Mouse (Mus musculus) gonadal fat pad, adult 2 months (tissue): ENCODE measurements at regions not wholly inside any gene's neighbourhood (a gene's known extent, or its start where the extent isn't known, plus 50 kb on each side); places are given as distances from the start of the nearest gene placed in this dataset.
A peak's percentile ranks its signal among the peaks of the same experiment; 100 is the strongest.

Source experiments
- DNase-seq: peaks from one replicate; pipeline ENCODE4 v3.0.0-alpha.2; 2012; ENCODE audit warnings: low read depth

GRCm38 (mm10) chr2:161340291-161340690, 231.4 kb upstream of the Chd6 start:
- DNase-seq = no peak

- no peak for DNase-seq
Measured at GRCm38 (mm10) chr2:161339327-161340001, 230.6 kb upstream of the Chd6 start.

DNA sequence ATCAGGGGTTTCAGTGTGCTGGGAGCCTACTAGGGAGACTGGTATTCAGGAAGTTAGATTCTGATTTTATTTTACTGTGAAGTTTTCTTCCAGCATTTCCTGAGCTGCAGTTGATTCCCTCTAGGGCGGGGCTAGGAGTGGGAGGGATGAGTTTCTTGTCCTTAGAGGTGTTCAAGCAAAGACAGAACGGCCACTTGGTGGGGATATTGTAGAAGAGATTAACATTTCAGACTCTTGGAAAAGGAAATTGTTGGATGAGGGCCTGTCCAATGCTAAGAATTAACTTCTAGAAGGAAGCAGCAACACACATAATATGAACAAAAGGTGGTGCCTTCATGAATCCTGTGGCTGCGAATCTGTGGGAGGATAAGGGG, 230.1 kb upstream of the Chd6 start:
- DNase-seq = no peak

GRCm38 (mm10) chr2:161332653-161333052, 223.8 kb upstream of the Chd6 start:
- DNase-seq = no peak

DNA sequence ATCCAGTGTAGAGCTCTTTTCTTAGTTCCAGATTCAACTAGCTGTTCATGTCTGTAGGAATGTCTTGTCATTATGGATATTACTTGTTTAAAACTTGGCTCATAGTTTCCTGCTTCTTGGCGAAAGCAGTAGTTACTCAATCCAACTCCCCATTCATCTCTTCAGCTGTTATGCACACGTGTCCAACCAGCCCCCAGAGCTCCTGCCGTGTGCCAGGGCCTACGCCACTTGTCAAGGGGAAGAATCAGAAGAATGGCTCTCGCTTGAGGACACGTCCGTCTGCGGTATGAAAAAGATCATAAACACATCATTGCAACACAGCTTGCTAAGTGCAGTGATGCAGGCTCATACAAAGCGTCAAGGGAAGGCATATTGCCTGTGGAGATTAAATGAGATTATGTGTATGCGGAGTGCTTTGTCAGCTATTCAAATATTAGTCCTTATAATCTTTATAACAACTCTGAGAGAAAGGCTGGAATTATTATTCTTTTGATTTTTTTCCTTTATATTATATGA, 223.0 kb upstream of the Chd6 start:
- DNase-seq = no peak

GRCm38 (mm10) chr2:161302796-161303195, 193.9 kb upstream of the Chd6 start:
- no peak for DNase-seq

DNA sequence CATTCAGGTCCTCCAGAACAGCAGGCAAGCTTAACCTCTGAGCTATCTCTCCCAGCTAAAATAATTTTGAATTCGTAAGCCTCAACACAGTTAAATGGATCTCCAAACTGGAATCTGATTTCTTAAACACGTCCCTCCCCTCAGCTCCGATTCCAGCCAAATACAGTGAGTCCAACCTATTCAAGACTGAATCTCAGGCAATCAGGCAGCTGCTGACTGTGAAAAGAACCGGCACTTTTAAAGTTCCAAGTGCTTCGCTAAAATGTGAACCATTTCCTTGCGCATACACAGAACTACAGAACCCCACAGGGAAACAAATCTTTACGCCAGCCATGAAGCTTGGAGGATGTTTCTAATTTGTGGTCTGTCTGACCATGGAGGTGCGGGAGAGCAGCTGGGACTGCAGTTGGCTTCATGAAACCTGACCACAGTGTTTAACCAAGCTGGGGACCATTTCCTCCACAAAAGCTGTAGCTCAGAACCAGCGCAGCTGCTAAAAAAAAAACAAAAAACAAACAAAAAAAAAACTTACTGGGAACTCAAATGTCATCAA, 160.1 kb upstream of the Chd6 start:
- DNase-seq = no peak

GRCm38 (mm10) chr2:161266476-161266875, 157.6 kb upstream of the Chd6 start:
- no peak for DNase-seq

GRCm38 (mm10) chr2:161265211-161265610, 156.3 kb upstream of the Chd6 start:
- no peak for DNase-seq

- no peak for DNase-seq
Measured at GRCm38 (mm10) chr2:161252761-161253160, 143.9 kb upstream of the Chd6 start.

DNA sequence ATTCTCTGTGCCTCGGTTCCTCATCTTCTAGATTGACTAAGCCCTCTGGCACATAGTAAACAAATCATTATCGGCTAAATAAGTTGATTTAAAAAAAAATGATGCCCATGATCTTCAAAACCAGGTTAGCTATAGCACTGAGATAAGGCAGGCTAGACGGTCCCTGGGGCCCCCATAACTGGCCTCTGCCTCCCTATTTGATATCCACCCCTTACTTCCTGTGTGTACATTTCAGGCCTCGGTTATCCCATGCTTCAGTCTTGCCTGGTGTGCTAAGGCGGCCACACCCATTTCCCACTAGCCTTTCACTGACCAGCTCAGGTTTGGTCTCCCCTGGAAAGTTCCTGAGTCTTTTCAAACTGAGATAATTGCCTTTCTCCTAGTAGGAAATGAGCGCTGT, 132.8 kb upstream of the Chd6 start:
- DNase-seq = no peak

GRCm38 (mm10) chr2:161237280-161237819, 128.5 kb upstream of the Chd6 start:
- no peak for DNase-seq

DNA sequence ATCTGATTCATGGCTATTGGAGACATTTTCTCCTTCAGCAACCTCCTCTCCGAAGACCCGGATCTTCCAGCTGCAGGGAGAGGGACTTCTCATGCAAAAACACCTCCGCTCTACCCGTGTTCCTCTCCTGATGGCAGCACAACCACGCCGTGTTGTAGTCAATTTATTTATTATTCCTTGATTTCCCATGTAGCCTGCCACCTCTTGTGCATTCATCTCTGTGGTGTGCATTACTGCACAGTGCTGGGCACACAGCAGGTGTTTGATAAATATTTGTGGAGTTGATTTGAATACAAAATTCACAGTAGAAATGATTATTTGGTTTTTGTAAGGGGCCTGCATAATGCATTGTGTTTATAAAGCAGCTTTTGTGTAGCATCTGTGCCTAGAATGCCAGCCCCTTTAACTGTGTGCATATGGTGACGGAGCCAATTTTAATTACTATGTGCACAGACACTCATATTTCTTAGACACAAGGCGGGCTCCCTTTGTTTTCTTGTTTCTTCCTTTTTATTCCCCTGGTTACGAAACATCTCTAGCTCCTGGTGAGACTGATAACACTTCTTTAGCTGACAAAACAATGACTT, 124.4 kb upstream of the Chd6 start:
- no peak for DNase-seq

- DNase-seq = no peak
Measured at GRCm38 (mm10) chr2:161231405-161231804, 122.5 kb upstream of the Chd6 start.

DNA sequence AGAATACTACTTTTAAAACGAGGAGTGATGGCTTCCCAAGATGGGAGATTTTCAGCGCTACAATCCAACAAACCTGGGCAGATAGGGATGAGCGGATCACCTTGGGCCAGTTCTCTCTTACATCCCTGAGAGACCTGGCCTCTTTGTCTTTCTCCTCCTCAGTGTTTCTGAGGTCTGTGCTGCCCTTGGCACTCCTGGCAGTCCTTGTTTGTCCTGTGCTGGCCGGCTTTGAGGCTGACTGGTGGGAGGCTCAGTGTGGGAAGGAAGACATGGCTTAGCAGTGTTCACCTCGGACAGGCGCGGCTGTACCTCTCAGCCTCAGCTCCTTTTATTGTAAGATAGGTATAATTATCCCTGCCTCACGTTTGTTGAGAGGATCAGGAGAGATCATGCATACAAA, 106.9 kb upstream of the Chd6 start:
- no peak for DNase-seq

DNA sequence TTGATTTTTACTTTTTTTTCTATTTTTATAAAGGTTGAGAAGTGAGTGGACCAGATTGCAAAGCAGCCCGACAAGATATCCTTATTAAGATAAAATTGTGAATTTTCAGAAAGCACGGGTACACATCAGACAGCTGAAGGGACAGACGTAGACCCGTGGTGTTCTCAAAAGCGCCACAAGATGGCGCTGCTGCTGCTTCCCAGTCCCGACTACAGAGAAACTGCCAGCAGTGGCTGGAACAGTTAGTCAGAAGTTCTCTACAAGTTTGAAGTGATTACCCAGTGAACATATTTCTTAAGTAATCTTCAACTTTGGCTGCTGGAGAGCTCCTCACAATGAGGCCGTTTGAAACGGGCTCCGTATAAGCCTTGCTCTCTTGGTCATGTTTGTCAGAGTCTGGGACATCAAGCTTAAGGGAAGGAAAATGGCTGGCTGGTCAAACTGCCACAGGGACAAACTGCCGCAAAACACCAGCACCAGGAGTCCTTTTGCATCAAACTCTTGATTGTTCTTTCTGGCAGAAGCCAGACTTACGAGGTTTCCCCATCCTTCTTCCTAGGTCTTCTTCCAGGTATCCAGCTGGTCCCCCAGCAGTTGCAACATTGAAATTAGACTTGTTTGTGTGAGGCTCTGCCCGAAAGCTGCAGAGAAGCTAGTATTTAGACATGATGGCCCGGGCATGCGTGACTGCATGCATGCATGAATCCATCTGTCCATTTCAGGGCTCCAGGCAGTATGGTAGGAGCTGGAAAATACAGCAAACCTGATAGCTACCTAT, 106.0 kb upstream of the Chd6 start:
- no peak for DNase-seq

GRCm38 (mm10) chr2:161212322-161212882, 103.5 kb upstream of the Chd6 start:
- DNase-seq = no peak

DNA sequence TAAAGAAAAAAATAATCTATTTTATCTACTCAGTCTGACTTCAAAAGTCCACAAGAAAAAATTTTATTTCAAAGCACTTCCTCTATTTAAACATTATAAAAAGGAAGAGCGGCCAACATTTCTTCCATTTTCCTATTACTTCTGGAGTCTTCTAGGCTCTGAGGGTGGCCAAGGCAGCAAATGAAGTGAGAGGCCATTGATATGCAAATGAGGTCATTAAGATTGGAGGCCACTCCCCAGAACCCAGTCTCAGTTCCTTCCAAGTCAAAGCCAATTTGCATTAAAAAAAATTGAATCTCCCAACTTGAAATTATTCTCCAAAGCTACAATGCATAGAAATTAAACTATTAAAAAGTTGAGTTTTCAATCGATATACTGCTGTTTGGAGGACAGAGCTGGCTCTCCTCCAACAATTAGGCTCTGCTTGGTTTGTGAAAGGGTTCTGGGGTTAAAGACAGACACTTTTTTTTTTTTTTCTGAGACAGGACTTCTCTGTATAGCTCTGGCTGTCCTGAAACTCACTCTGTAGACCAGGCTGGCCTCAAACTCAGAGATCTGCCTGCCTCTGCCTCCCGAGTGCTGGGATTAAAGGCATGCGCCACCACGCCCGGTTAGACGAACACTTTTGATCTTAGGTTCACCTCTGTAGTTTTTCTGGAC, 88.0 kb upstream of the Chd6 start:
- no peak for DNase-seq

DNA sequence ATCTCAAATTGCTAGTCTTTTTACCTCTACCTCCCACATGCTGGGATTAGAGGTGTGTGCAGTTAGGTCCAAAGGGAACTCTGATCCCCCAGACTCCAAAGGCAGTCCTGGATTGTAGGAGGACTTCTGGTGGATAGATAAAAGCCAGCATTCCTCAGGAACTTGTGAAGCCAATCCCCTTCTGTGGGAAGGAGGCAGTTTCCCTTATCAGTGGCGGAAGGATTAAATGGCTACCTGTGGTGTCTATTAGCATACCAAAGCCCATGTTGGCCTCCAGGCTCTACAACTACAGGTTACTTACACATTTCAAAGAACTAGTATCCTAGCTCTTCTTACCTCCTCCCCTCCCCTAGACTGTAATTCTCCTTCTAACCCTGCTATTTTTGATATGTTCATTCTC, 78.6 kb upstream of the Chd6 start:
- no peak for DNase-seq

- no peak for DNase-seq
Measured at GRCm38 (mm10) chr2:161185122-161185521, 76.2 kb upstream of the Chd6 start.

- peak; percentile 9 for DNase-seq
Measured at GRCm38 (mm10) chr2:161177355-161178021, 68.6 kb upstream of the Chd6 start.
